Mouse (Mus musculus): ENCODE measurements around the gene Prune1.

Gene Prune1

GRCm38 (mm10) chr3:95277149-95277551 is 4.7 kb downstream of the Prune1 start:
- DNase-seq (ENCODE audit: low read depth, low spot score) = no peak

- DNase-seq (ENCODE audit: low read depth, low spot score) = no peak
Measured at GRCm38 (mm10) chr3:95276428-95276934, 5.4 kb downstream of the Prune1 start.

- DNase-seq (ENCODE audit: low read depth, low spot score) = no peak
Measured at GRCm38 (mm10) chr3:95275161-95275560, 6.7 kb downstream of the Prune1 start.

- no peak for DNase-seq (ENCODE audit: low read depth, low spot score)
Measured at GRCm38 (mm10) chr3:95274453-95274852, 7.4 kb downstream of the Prune1 start.

- no peak for DNase-seq (ENCODE audit: low read depth, low spot score)
Measured at GRCm38 (mm10) chr3:95273471-95273870, 8.4 kb downstream of the Prune1 start.

GRCm38 (mm10) chr3:95270766-95271364 is 11.0 kb downstream of the Prune1 start:
- no peak for DNase-seq (ENCODE audit: low read depth, low spot score)

- no peak for DNase-seq (ENCODE audit: low read depth, low spot score)
Measured at GRCm38 (mm10) chr3:95269789-95270188, 12.1 kb downstream of the Prune1 start.

GRCm38 (mm10) chr3:95267855-95268254 is 14.0 kb downstream of the Prune1 start:
- no peak for DNase-seq (ENCODE audit: low read depth, low spot score)

GRCm38 (mm10) chr3:95266052-95266451 is 15.8 kb downstream of the Prune1 start:
- no peak for DNase-seq (ENCODE audit: low read depth, low spot score)

GRCm38 (mm10) chr3:95264724-95265123 is 17.2 kb downstream of the Prune1 start:
- DNase-seq (ENCODE audit: low read depth, low spot score) = no peak

- DNase-seq (ENCODE audit: low read depth, low spot score) = no peak
Measured at GRCm38 (mm10) chr3:95263089-95263739, 18.7 kb downstream of the Prune1 start.

GRCm38 (mm10) chr3:95261975-95262374 is 19.9 kb downstream of the Prune1 start:
- no peak for DNase-seq (ENCODE audit: low read depth, low spot score)

- no peak for DNase-seq (ENCODE audit: low read depth, low spot score)
Measured at GRCm38 (mm10) chr3:95256931-95257330, 24.9 kb downstream of the Prune1 start.

- DNase-seq (ENCODE audit: low read depth, low spot score) = no peak
Measured at GRCm38 (mm10) chr3:95250783-95251424, 31.0 kb downstream of the Prune1 start, which contains the start of gene Bnipl. TSS of gene Bnipl (minus strand) at chr3:95251193.

GRCm38 (mm10) chr3:95250361-95250760 is 31.5 kb downstream of the Prune1 start:
- DNase-seq (ENCODE audit: low read depth, low spot score) = no peak

- no peak for DNase-seq (ENCODE audit: low read depth, low spot score)
Measured at GRCm38 (mm10) chr3:95247660-95248336, 34.1 kb downstream of the Prune1 start.

- no peak for DNase-seq (ENCODE audit: low read depth, low spot score)
Measured at GRCm38 (mm10) chr3:95246465-95247231, 35.2 kb downstream of the Prune1 start.

GRCm38 (mm10) chr3:95243086-95243485 is 38.8 kb downstream of the Prune1 start:
- no peak for DNase-seq (ENCODE audit: low read depth, low spot score)

GRCm38 (mm10) chr3:95241498-95241897 is 40.4 kb downstream of the Prune1 start, which contains the start of gene Gm128:
TSS of gene Gm128 (minus strand) at chr3:95241598.
- DNase-seq (ENCODE audit: low read depth, low spot score) = no peak

GRCm38 (mm10) chr3:95240900-95241299 is 41.0 kb downstream of the Prune1 start:
- DNase-seq (ENCODE audit: low read depth, low spot score) = no peak

GRCm38 (mm10) chr3:95239971-95240370 is 41.9 kb downstream of the Prune1 start:
- DNase-seq (ENCODE audit: low read depth, low spot score) = no peak

Measured in embryo, embryonic 11.5 days (tissue).